In the genomic region with DNA sequence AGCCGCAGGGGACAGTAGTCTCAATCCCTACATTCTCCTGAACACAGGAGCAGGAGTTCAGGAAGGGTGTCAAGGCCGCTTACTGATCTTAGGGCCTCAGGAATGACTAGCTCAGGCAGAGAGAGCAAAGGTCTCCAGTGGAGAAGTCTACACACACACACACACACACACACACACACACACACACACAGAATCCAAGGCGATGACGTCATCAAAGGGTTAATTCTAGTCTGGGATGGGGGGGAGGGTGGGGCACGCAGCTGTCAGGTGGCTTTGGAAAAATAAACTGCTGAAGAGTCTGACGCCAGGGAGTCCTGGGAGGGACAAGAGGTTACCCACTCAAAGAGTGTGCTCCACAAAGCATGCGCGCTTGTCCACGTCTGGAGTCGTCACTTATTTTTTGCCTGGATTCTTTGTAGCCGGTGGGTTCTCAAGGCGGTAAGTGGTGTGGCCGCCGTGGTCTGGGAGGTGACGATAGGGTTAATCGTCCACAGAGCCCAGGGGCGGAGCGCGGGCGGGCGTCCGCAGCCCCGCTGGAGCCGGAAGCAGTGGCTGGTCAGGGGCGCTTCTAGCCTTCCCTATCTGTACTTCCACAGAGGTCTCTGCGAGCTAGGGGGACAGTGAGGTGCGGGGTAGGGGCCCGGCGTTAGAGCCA, we compare ENCODE assay signal across 8 mouse cellular contexts. TPM values are rescaled to one million over a fixed set of nuclear protein-coding genes. Genes with fewer than 3 reads are reported as not detected.
A peak's percentile ranks its signal among the peaks of the same experiment; 100 is the strongest.
DNase-seq lines count a peak whose midpoint lies in the region; ATAC-seq and TF ChIP-seq lines count a peak whose summit lies in the region.

Gene Spsb2, plus strand, starts transcription at position 304 of the 655 bp plus-strand sequence.

- peak within 1 kb of the TSS; percentile 95 for H3K4me2 ChIP-seq in intestine, postnatal 0 days (replicated peaks; ENCODE audit: low read depth)
- peak within 1 kb of the TSS; percentile 87 for H3K4me2 ChIP-seq in liver, embryonic 14.5 days (ENCODE audit: low read depth)

- WGBS in intestine, postnatal 0 days, result 1% methylated on average over 29 of the region's 29 CpGs
- 4% methylated on average over 29 of the region's 29 CpGs for WGBS in liver, embryonic 14.5 days (ENCODE audit: insufficient replicate concordance)

- TF ChIP-seq CTCF in intestine, postnatal 0 days (IDR thresholded peaks at IDR 0.05; ENCODE audit: low read depth), result no peak
- no peak for TF ChIP-seq CTCF in liver, embryonic 14.5 days (IDR thresholded peaks at IDR 0.05; ENCODE audit: low read depth)

- peak within 1 kb of the TSS; percentile 64 for H3K4me3 ChIP-seq in intestine, postnatal 0 days (ENCODE audit: low read depth, low read length)
- peak within 1 kb of the TSS; percentile 75 to 79 for H3K4me3 ChIP-seq in liver, embryonic 14.5 days (ENCODE audit: insufficient read depth in 1 of 2, low read depth in 2 of 2, low read length in 2 of 2)

- peaks cover 14% of the 10 kb centered on the region; the same call in 1 of the 2 replicates for H3K4me1 ChIP-seq in intestine, postnatal 0 days (replicated peaks; ENCODE audit: control insufficient read depth, insufficient read depth, low read length)
- H3K4me1 ChIP-seq in liver, embryonic 14.5 days (replicated peaks; ENCODE audit: control insufficient read depth in 2 of 2, insufficient read depth in 2 of 2, low read length in 1 of 2), result peaks cover 32 to 39% of the 10 kb centered on the region in 2 experiments

- peak within 1 kb of the TSS; percentile 95 for H3K27ac ChIP-seq in intestine, postnatal 0 days (ENCODE audit: low read depth, low read length)
- H3K27ac ChIP-seq in liver, embryonic 14.5 days, result peak within 1 kb of the TSS; percentile 86

- peak; percentile 72 to 76 for DNase-seq in urinary bladder, adult 18-20 months (ENCODE audit: low spot score in 2 of 2)
- no peak for DNase-seq in urinary bladder, postnatal 10 days (ENCODE audit: low spot score)
- peak; percentile 85 for DNase-seq in embryo, embryonic 10 days (ENCODE audit: low spot score)
- peak in 1 of 3 experiments; percentile 45 for DNase-seq in liver, embryonic 14.5 days (ENCODE audit: low read depth in 3 of 3, low spot score in 3 of 3)
- DNase-seq in natural killer cell, adult 2 months (ENCODE audit: low spot score in 2 of 2), result peak; percentile 42 to 59
- peak; percentile 81 for DNase-seq in testis, postnatal 10 days (ENCODE audit: low spot score)

- ATAC-seq in granulocyte monocyte progenitor cell, adult 5-6 weeks (replicated peaks; ENCODE audit: poor library complexity, severe bottlenecking), result peak; percentile 47
- ATAC-seq in intestine, postnatal 0 days, result peak; percentile 61
- peak; percentile 49 for ATAC-seq in liver, embryonic 14.5 days (ENCODE audit: insufficient read depth)

- TF ChIP-seq EP300 in liver, embryonic 14.5 days (IDR thresholded peaks at IDR 0.05; ENCODE audit: low read depth), result no peak

- H3K36me3 ChIP-seq in intestine, postnatal 0 days (ENCODE audit: control insufficient read depth, insufficient read depth), result peaks cover 26% of the 10 kb centered on the region; the same call in 1 of the 2 replicates
- peaks cover 22% of the 10 kb centered on the region for H3K36me3 ChIP-seq in liver, embryonic 14.5 days (replicated peaks; ENCODE audit: control insufficient read depth, insufficient read depth, low read depth)

- H3K9me3 ChIP-seq in intestine, postnatal 0 days (ENCODE audit: control insufficient read depth), result no peaks in the 10 kb centered on the region
- no peaks in the 10 kb centered on the region for H3K9me3 ChIP-seq in liver, embryonic 14.5 days (ENCODE audit: control insufficient read depth, low read length)

- peak within 1 kb of the TSS; percentile 73 for H3K9ac ChIP-seq in intestine, postnatal 0 days (ENCODE audit: low read depth, low read length)
- H3K9ac ChIP-seq in liver, embryonic 14.5 days (replicated peaks), result peak within 1 kb of the TSS; percentile 77

- no peaks in the 10 kb centered on the region for H3K27me3 ChIP-seq in intestine, postnatal 0 days (replicated peaks; ENCODE audit: control insufficient read depth, insufficient read depth, low read length)
- no peaks in the 10 kb centered on the region for H3K27me3 ChIP-seq in liver, embryonic 14.5 days (ENCODE audit: control insufficient read depth, insufficient read depth, low read length)

RNA-seq across cellular contexts. Expression of gene Spsb2, which starts in this region (rescaled TPM):
- total RNA-seq in granulocyte monocyte progenitor cell, adult 5-6 weeks (2014; fragmentation: Nextera tagmentation), result 3.1 and 5.2 TPM in 2 replicates
- total RNA-seq in granulocyte monocyte progenitor cell, adult 5-6 weeks (2017), result 4.6 and 10.5 TPM in 2 replicates
- polyA plus RNA-seq in intestine, postnatal 0 days (2015; fragmentation: Nextera tagmentation; extraction: Ambion mirVana), result 57.7 and 69.5 TPM in 2 replicates
- polyA plus RNA-seq in liver, embryonic 14.5 days (2012; rRNA removed), result 4.1 and 5.0 TPM in 2 replicates
- polyA plus RNA-seq in liver, embryonic 14.5 days (2014; fragmentation: Nextera tagmentation; extraction: Ambion mirVana), result 4.7 and 5.0 TPM in 2 replicates
